Mouse (Mus musculus) forebrain, embryonic 10.5 days (tissue): Measurements from ENCODE around the gene Ang. TPM values are rescaled to one million over a fixed set of nuclear protein-coding genes. Genes with fewer than 3 reads are reported as not detected.

ENCODE experiments used
- DNase-seq: peaks from one replicate; pipeline ENCODE4 v3.0.0-alpha.2; 2017; ENCODE audit warnings: low spot score; ENCODE audit errors: extremely low spot score
- H3K27ac ChIP-seq: fragments of 300-500 bp; sonication (generic); 2 replicates; pipeline ENCODE4 v1.5.1; 2016; ENCODE audit warnings: mild to moderate bottlenecking
- H3K27me3 ChIP-seq: fragments of 300-500 bp; sonication (generic); 2 replicates; pipeline ENCODE4 v1.6.1; 2016; ENCODE audit warnings: mild to moderate bottlenecking; ENCODE audit not compliant: poor library complexity, severe bottlenecking
- H3K36me3 ChIP-seq: fragments of 300-500 bp; sonication (generic); replicated peaks from 2 replicates; pipeline ENCODE4 v1.6.1; 2016; ENCODE audit warnings: mild to moderate bottlenecking, moderate library complexity
- H3K4me1 ChIP-seq: fragments of 300-500 bp; sonication (generic); 2 replicates; pipeline ENCODE4 v1.6.1; 2016
- H3K4me3 ChIP-seq: fragments of 300-500 bp; sonication (generic); 2 replicates; pipeline ENCODE4 v1.5.1; 2016; ENCODE audit warnings: mild to moderate bottlenecking, moderate library complexity
- H3K9me3 ChIP-seq: fragments of 300-500 bp; sonication (generic); 2 replicates; pipeline ENCODE4 v1.6.1; 2016; ENCODE audit warnings: mild to moderate bottlenecking, moderate library complexity
- WGBS: fragments of 180-500 bp; shearing (Covaris S2); methylation state at CpG from one replicate; pipeline ENCODE4 v1.1.7; 2016; 5-methylcytosine and 5-hydroxymethylcytosine counted together
- polyA plus RNA-seq: library from polyadenylated mRNA; unstranded; fragments of >200 nt; fragmentation: Nextera tagmentation; extraction: Ambion mirVana; gene quantifications from 2 replicates; pipeline ENCODE4 v1.2.1, GENCODE M21; 2016

The Ang gene
- polyA plus RNA-seq, 1 experiment from 2014 or later, result 1.7 TPM

- H3K27me3 ChIP-seq, result no peaks in the 10 kb centered on the region
- WGBS, result 94% methylated on average over 4 of the region's 4 CpGs
- no peak overlapping the region for H3K27ac ChIP-seq
- H3K4me3 ChIP-seq, result no peak overlapping the region
- no peaks in the 10 kb centered on the region for H3K36me3 ChIP-seq
- H3K4me1 ChIP-seq, result peaks cover 9% of the 10 kb centered on the region
- DNase-seq, result no peak
- H3K9me3 ChIP-seq, result no peaks in the 10 kb centered on the region
Observed at GRCm38 (mm10) chr14:51143287-51143686, 52.3 kb downstream of the Ang start.

- no peak overlapping the region for H3K4me3 ChIP-seq
- WGBS, result 91% methylated on average over 2 of the region's 2 CpGs
- no peaks in the 10 kb centered on the region for H3K27me3 ChIP-seq
- H3K27ac ChIP-seq, result no peak overlapping the region
- H3K4me1 ChIP-seq, result peaks cover 9% of the 10 kb centered on the region
- H3K9me3 ChIP-seq, result no peaks in the 10 kb centered on the region
- no peaks in the 10 kb centered on the region for H3K36me3 ChIP-seq
- DNase-seq, result no peak
Observed at GRCm38 (mm10) chr14:51143937-51144336, 53.0 kb downstream of the Ang start.

- no peaks in the 10 kb centered on the region for H3K36me3 ChIP-seq
- peaks cover 9% of the 10 kb centered on the region for H3K4me1 ChIP-seq
- DNase-seq, result no peak
- no peak overlapping the region for H3K27ac ChIP-seq
- no peaks in the 10 kb centered on the region for H3K9me3 ChIP-seq
- H3K27me3 ChIP-seq, result no peaks in the 10 kb centered on the region
- 98% methylated on average over 4 of the region's 4 CpGs for WGBS
- no peak overlapping the region for H3K4me3 ChIP-seq
Observed at GRCm38 (mm10) chr14:51144451-51144850, 53.5 kb downstream of the Ang start.

- WGBS, result 93% methylated on average over 6 of the region's 6 CpGs
- H3K27me3 ChIP-seq, result no peaks in the 10 kb centered on the region
- no peaks in the 10 kb centered on the region for H3K9me3 ChIP-seq
- H3K36me3 ChIP-seq, result no peaks in the 10 kb centered on the region
- no peak overlapping the region for H3K27ac ChIP-seq
- no peak overlapping the region for H3K4me3 ChIP-seq
- DNase-seq, result no peak
- peaks cover 9% of the 10 kb centered on the region for H3K4me1 ChIP-seq
Observed at GRCm38 (mm10) chr14:51145521-51145920, 54.6 kb downstream of the Ang start.

- H3K4me3 ChIP-seq, result no peak within 1 kb of the TSS
- WGBS, result 52% methylated on average over 2 of the region's 2 CpGs
Observed at GRCm38 (mm10) chr14:51146685-51147084, 55.7 kb downstream of the Ang start, which contains the start of gene Rnase1. Gene Rnase1 (minus strand): TSS chr14:51146785.

GRCm38 (mm10) chr14:51148006-51148405, 57.1 kb downstream of the Ang start:
- no peak overlapping the region for H3K4me3 ChIP-seq
- DNase-seq, result no peak
- no peak overlapping the region for H3K27ac ChIP-seq
- no peaks in the 10 kb centered on the region for H3K36me3 ChIP-seq
- WGBS, result 82% methylated on average over 3 of the region's 3 CpGs
- H3K9me3 ChIP-seq, result no peaks in the 10 kb centered on the region
- H3K4me1 ChIP-seq, result peaks cover 9% of the 10 kb centered on the region
- H3K27me3 ChIP-seq, result no peaks in the 10 kb centered on the region

More at GRCm38 (mm10) chr14:51146685-51147084, 55.7 kb downstream of the Ang start, which contains the start of gene Rnase1:
- H3K27ac ChIP-seq, result no peak within 1 kb of the TSS
- peaks cover 9% of the 10 kb centered on the region for H3K4me1 ChIP-seq
- no peaks in the 10 kb centered on the region for H3K36me3 ChIP-seq
- DNase-seq, result no peak
- no peaks in the 10 kb centered on the region for H3K27me3 ChIP-seq
- no peaks in the 10 kb centered on the region for H3K9me3 ChIP-seq

- H3K36me3 ChIP-seq, result no peaks in the 10 kb centered on the region
- WGBS, result 66% methylated on average over 5 of the region's 5 CpGs
- no peak for DNase-seq
- H3K27ac ChIP-seq, result no peak overlapping the region
- H3K4me1 ChIP-seq, result peaks cover 12% of the 10 kb centered on the region
- H3K4me3 ChIP-seq, result no peak overlapping the region
- H3K27me3 ChIP-seq, result no peaks in the 10 kb centered on the region
- H3K9me3 ChIP-seq, result no peaks in the 10 kb centered on the region
Observed at GRCm38 (mm10) chr14:51149164-51149563, 58.2 kb downstream of the Ang start.

GRCm38 (mm10) chr14:51150206-51150831, 59.4 kb downstream of the Ang start:
- Histone ChIP-seq H3K4me1 (peaks cover 12% of the 10 kb centered on the region), H3K9me3 (no peaks in the 10 kb centered on the region), H3K4me3 (no peak overlapping the region), H3K27me3 (no peaks in the 10 kb centered on the region), H3K27ac (no peak overlapping the region), H3K36me3 (no peaks in the 10 kb centered on the region)
- 92% methylated on average over 3 of the region's 3 CpGs for WGBS
- no peak for DNase-seq

Other genes with a start within 250 kb of the Ang start
- gene Tep1, start 220.6 kb upstream of the Ang start, polyA plus RNA-seq, result 4.1 and 5.2 TPM in 2 replicates
- 0.09 and 0.14 TPM in 2 replicates for gene Klhl33, start 193.6 kb upstream of the Ang start, polyA plus RNA-seq
- 190 and 197 TPM in 2 replicates for gene Osgep, start 166.3 kb upstream of the Ang start, polyA plus RNA-seq
- gene Apex1, start 166.2 kb upstream of the Ang start, polyA plus RNA-seq, result 503 and 517 TPM in 2 replicates
- 44.8 and 45.3 TPM in 2 replicates for gene Pip4p1, start 160.3 kb upstream of the Ang start, polyA plus RNA-seq
- 82.4 and 83.6 TPM in 2 replicates for gene Pnp, start 160.1 kb upstream of the Ang start, polyA plus RNA-seq
- not detected in 2 replicates for gene Gm49342, start 146.6 kb upstream of the Ang start, polyA plus RNA-seq
- gene Pnp2, start 135.2 kb upstream of the Ang start, polyA plus RNA-seq, result 0.73 and 1.3 TPM in 2 replicates
- gene Rnase10, start 83.4 kb upstream of the Ang start, polyA plus RNA-seq, result not detected in 2 replicates
- not detected in 2 replicates for gene Rnase9, start 49.3 kb upstream of the Ang start, polyA plus RNA-seq
- not detected in 2 replicates for gene Rnase11, start 41.0 kb upstream of the Ang start, polyA plus RNA-seq
- not detected in 2 replicates for gene Rnase12, start 33.5 kb upstream of the Ang start, polyA plus RNA-seq
- not detected in 2 replicates for gene Olfr750, start 16.7 kb upstream of the Ang start, polyA plus RNA-seq
- gene Rnase4, start 73 bp upstream of the Ang start, polyA plus RNA-seq, result 6.6 and 6.8 TPM in 2 replicates
- 0.28 TPM in 1 of 2 replicates, not detected in the other for gene Eddm3b, start 23.3 kb downstream of the Ang start, polyA plus RNA-seq
- gene Rnase6, start 32.8 kb downstream of the Ang start, polyA plus RNA-seq, result 0.26 and 0.30 TPM in 2 replicates
- not detected in 2 replicates for gene Rnase1, start 55.6 kb downstream of the Ang start, polyA plus RNA-seq
- gene Rnase2b, start 71.1 kb downstream of the Ang start, polyA plus RNA-seq, result not detected in 2 replicates
- not detected in 2 replicates for gene Ang2, start 108.0 kb downstream of the Ang start, polyA plus RNA-seq
- gene Ear14, start 112.2 kb downstream of the Ang start, polyA plus RNA-seq, result not detected in 2 replicates
- gene Rnase2a, start 165.0 kb downstream of the Ang start, polyA plus RNA-seq, result not detected in 2 replicates